Mouse (Mus musculus): ENCODE measurements around the gene Zfp579. TPM values are rescaled to one million over a fixed set of nuclear protein-coding genes. Genes with fewer than 3 reads are reported as not detected.
"Not testable (repeated sequence)": the region's sequence is repeated elsewhere in the genome, so short reads cannot be mapped to it uniquely, and the experiment has no call there.

The Zfp579 gene
- total and polyA plus RNA-seq, 3 experiments: 12.3 to 51.8 (median 14.0) TPM

DNA sequence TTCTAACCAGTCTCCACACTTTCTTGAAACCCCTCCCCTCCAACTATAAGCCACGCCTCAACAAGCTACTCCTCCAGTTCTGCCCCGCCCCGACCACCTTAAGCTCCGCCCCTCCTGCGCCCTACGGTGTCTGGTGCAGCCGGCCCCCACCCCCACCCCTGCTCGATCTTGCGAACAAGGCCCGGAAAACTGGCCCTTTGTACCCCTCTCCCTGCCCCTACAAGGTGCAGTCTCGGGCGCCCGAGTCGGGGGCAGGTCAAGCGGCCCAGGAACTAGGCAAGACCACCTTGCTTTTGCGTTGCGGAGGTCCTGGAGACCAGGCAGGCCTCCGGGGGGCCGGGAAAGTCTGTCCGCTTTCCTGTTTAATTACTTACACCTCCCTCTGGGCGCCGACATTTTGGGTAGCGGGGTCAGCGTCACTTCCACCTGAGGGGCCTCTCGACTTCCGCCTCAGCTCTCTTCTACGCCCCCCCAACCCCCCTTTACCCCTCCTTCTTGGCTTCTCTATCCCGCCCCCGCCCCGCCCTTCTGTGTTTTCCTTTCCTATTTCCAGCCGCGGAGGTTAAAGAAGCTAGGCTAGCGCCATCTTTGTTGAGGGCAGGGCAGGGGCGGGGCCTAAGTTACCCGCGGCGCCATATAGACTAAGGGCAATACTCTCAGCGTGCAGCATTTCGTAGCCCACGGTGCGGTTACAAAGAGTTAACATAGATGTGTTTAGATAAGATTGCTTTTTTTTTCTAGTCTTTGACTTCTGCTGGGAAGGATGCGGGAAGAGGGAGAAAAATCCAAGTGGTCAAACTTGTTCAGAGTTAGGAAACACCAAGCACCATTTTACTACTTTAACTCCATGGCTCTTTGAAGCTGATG lies 18.5 kb upstream of the Zfp579 start, which contains the start of the genes Zfp524 and Fiz1:
Gene Zfp524, plus strand, starts transcription at position 165 of the 867 bp plus-strand sequence.
Gene Fiz1, minus strand, starts transcription at position 447 of the 867 bp plus-strand sequence.
- Histone ChIP-seq H3K27ac (peak within 1 kb of the TSS; percentile 97), H3K36me3 (ENCODE audit: control insufficient read depth, insufficient read depth, low read length) (no peaks in the 10 kb centered on the region), H3K4me1 (ENCODE audit: control insufficient read depth, insufficient read depth, low read length) (peaks cover 2% of the 10 kb centered on the region; the same call in 1 of the 2 replicates), H3K79me2 (replicated peaks; ENCODE audit: control insufficient read depth, insufficient read depth, low read length) (no peaks in the 10 kb centered on the region), H3K27me3 (ENCODE audit: control insufficient read depth, insufficient read depth, low read length) (no peaks in the 10 kb centered on the region), H3K4me3 (peak within 1 kb of the TSS; percentile 87), H3K9ac (ENCODE audit: low read depth, low read length) (peak within 1 kb of the TSS; percentile 96)
- intact Hi-C loops (cut with DNase I): loop anchor here (1.0 to 10.0 kb wide), 4 partner anchors 48 to 360 kb away; partner anchors contain the start of genes Ppp6r1, U2af2 and Ube2s
- DNase-seq: peak; percentile 96 to 99
- TF ChIP-seq POLR2A (IDR thresholded peaks at IDR 0.05; ENCODE audit: insufficient read depth, low read depth, low read length) (0 out of 2 replicates have a peak, but pooled peaks have one; percentile 28), EP300 (IDR thresholded peaks at IDR 0.05; ENCODE audit: insufficient read depth, low read depth, low read length) (no peak)
- WGBS: under 1% methylated on average over 42 of the region's 42 CpGs

GRCm38 (mm10) chr7:5012681-5013513 lies 16.9 kb upstream of the Zfp579 start:
- Histone ChIP-seq H3K9ac (ENCODE audit: low read depth, low read length) (no peak overlapping the region), H3K4me3 (no peak overlapping the region), H3K36me3 (ENCODE audit: control insufficient read depth, insufficient read depth, low read length) (no peaks in the 10 kb centered on the region), H3K27ac (no peak overlapping the region), H3K79me2 (replicated peaks; ENCODE audit: control insufficient read depth, insufficient read depth, low read length) (no peaks in the 10 kb centered on the region), H3K4me1 (ENCODE audit: control insufficient read depth, insufficient read depth, low read length) (no peaks in the 10 kb centered on the region), H3K27me3 (ENCODE audit: control insufficient read depth, insufficient read depth, low read length) (no peaks in the 10 kb centered on the region)
- intact Hi-C loops (cut with DNase I): loop anchor here (2.0 to 10.0 kb wide), 3 partner anchors 16 to 358 kb away; partner anchors contain the start of genes Ppp6r1 and Zfp579
- DNase-seq: no peak
- 90% methylated on average over 27 of the region's 27 CpGs for WGBS
- TF ChIP-seq EP300 (IDR thresholded peaks at IDR 0.05; ENCODE audit: insufficient read depth, low read depth, low read length) (no peak), CTCF (IDR thresholded peaks at IDR 0.05) (no peak), POLR2A (IDR thresholded peaks at IDR 0.05; ENCODE audit: insufficient read depth, low read depth, low read length) (no peak)

DNA sequence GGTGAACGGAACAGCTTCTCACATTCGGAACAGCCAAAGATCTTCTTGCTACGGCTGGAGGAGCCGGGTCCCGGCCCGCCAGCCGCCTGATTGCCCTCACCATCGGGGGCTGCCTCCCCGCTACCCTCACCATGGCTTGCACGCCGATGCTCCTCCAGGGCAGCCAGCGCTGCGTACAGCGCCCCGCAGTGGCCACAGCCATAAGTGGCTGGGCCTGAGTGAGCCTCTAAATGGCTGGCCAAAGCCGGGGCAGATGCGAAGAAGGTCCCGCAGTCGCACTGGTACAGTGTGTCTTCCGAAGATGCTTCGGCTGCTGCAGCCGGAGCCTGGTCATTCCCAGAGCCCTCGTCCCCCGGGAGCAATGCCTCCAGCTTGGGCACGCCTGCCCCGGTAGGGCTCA lies 12.3 kb upstream of the Zfp579 start:
- intact Hi-C loops (cut with DNase I): no loop called here
- DNase-seq: no peak
- Histone ChIP-seq H3K36me3 (ENCODE audit: control insufficient read depth, insufficient read depth, low read length) (no peaks in the 10 kb centered on the region), H3K27me3 (ENCODE audit: control insufficient read depth, insufficient read depth, low read length) (no peaks in the 10 kb centered on the region), H3K4me1 (ENCODE audit: control insufficient read depth, insufficient read depth, low read length) (no peaks in the 10 kb centered on the region), H3K9ac (ENCODE audit: low read depth, low read length) (no peak overlapping the region), H3K79me2 (replicated peaks; ENCODE audit: control insufficient read depth, insufficient read depth, low read length) (no peaks in the 10 kb centered on the region), H3K4me3 (no peak overlapping the region), H3K27ac (no peak overlapping the region)
- WGBS: 95% methylated on average over 26 of the region's 26 CpGs
- TF ChIP-seq POLR2A (IDR thresholded peaks at IDR 0.05; ENCODE audit: insufficient read depth, low read depth, low read length): no peak
- TF ChIP-seq EP300 (IDR thresholded peaks at IDR 0.05; ENCODE audit: insufficient read depth, low read depth, low read length): no peak
- TF ChIP-seq CTCF (IDR thresholded peaks at IDR 0.05): no peak

- H3K27me3 ChIP-seq (ENCODE audit: control insufficient read depth, insufficient read depth, low read length); H3K27ac ChIP-seq; DNase-seq; intact Hi-C loops (cut with DNase I); H3K4me1 ChIP-seq (ENCODE audit: control insufficient read depth, insufficient read depth, low read length); H3K79me2 ChIP-seq (replicated peaks; ENCODE audit: control insufficient read depth, insufficient read depth, low read length); H3K9ac ChIP-seq (ENCODE audit: low read depth, low read length); H3K36me3 ChIP-seq (ENCODE audit: control insufficient read depth, insufficient read depth, low read length); H3K4me3 ChIP-seq: not testable (repeated sequence)
- WGBS: 70% methylated on average over 8 of the region's 8 CpGs
These were observed 6.9 kb upstream of the Zfp579 start for GRCm38 (mm10) chr7:5002876-5003275.

DNA sequence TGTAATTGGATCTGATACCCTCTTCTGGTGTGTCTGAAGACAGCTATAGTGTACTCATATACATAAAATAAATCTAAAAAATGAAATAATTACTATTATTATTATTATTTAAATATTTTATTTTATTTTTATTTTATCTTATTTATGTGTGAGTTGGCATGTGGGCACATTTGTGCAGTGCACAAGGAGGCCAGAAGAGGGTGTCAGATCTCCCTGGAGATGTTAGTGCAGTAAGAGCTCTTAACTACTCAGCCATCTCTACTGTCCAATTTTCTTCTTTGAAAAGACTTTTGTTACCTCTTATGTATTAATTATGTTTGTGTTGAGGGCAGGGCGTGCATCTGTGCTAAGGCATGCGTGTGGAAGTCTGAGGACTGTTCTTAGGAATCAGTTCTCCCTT lies 3.9 kb upstream of the Zfp579 start:
- Histone ChIP-seq H3K27me3 (ENCODE audit: control insufficient read depth, insufficient read depth, low read length) (no peaks in the 10 kb centered on the region), H3K4me1 (ENCODE audit: control insufficient read depth, insufficient read depth, low read length) (peaks cover 5% of the 10 kb centered on the region), H3K4me3 (no peak overlapping the region), H3K9ac (ENCODE audit: low read depth, low read length) (no peak overlapping the region), H3K36me3 (ENCODE audit: control insufficient read depth, insufficient read depth, low read length) (no peaks in the 10 kb centered on the region), H3K27ac (no peak overlapping the region), H3K79me2 (replicated peaks; ENCODE audit: control insufficient read depth, insufficient read depth, low read length) (no peaks in the 10 kb centered on the region)
- WGBS: 68% methylated on average over 2 of the region's 2 CpGs
- TF ChIP-seq CTCF (IDR thresholded peaks at IDR 0.05): peak; percentile 64
- no peak for TF ChIP-seq EP300 (IDR thresholded peaks at IDR 0.05; ENCODE audit: insufficient read depth, low read depth, low read length)
- DNase-seq: no peak
- intact Hi-C loops (cut with DNase I): loop anchor here (1.0 kb wide), 1 partner anchor 47 kb away; no protein-coding TSS in a partner anchor
